Comparison of ENCODE assay signal across 16 mouse cellular contexts in the genomic region with DNA sequence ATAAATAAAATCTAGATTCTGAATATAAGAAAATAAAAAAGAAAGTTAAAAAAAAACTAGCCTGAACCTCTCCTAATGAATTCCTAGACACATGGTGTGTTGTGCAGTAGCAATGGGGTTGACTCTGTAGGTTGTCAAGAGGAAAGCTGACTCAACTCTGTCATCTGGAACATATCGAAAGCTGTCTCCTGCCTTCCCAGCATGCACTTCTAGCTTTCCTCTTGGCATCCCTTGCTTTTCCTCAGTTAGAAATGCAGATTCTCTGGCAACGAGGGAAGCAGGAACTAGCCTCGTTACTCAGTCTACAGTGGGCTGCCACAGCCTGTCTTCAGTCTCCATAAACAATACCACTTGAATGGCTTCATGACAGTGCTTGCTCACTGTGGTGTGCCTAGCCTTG. TPM values are rescaled to one million over a fixed set of nuclear protein-coding genes. Genes with fewer than 3 reads are reported as not detected.
"Had no signal": no experiment of that assay in that cellular context is flagged by ENCODE, and none has a peak within 500 bp of the region (broad histone marks: within the 10 kb centered on the region; RNA-seq: fewer than 3 reads in every experiment).

No protein-coding gene starts in this region.

- H3K27me3 ChIP-seq: liver, embryonic 15.5 days; neural tube, embryonic 15.5 days had no signal

- DNase-seq: kidney, adult 8-10 months; kidney, postnatal 25 days; lung, adult 2 months; lung, postnatal 36 days; right cerebral cortex, adult 18-20 months; right cerebral cortex, postnatal 25 days; thymus, adult 18-20 months; thymus, postnatal 14 days had no signal

- ATAC-seq: lung, postnatal 0 days had no signal

- H3K4me3 ChIP-seq: limb, embryonic 10.5 days; liver, embryonic 15.5 days; midbrain, embryonic 10.5 days; myocyte; neural tube, embryonic 15.5 days had no signal

- H3K9ac ChIP-seq: liver, embryonic 15.5 days; neural tube, embryonic 15.5 days had no signal

- H3K27ac ChIP-seq: liver, embryonic 15.5 days; midbrain, embryonic 10.5 days; neural tube, embryonic 15.5 days had no signal

- H3K9me3 ChIP-seq: limb, embryonic 10.5 days; liver, embryonic 15.5 days; midbrain, embryonic 10.5 days; neural tube, embryonic 15.5 days had no signal

- H3K4me2 ChIP-seq: liver, embryonic 11.5 days; liver, embryonic 15.5 days; neural tube, embryonic 15.5 days had no signal

RNA-seq across cellular contexts. Expression of gene Slc13a3, which starts 12.8 kb away (rescaled TPM):
- polyA plus RNA-seq: limb, embryonic 10.5 days had no signal

RNA-seq across cellular contexts. Expression of gene Slc2a10, which starts 17.8 kb away (rescaled TPM):
- total RNA-seq: megakaryocyte, adult 5-6 weeks had no signal
